Mouse (Mus musculus): ENCODE measurements at regions not wholly inside any gene's neighbourhood (a gene's known extent, or its start where the extent isn't known, plus 50 kb on each side); places are given as distances from the start of the nearest gene placed in this dataset.

DNA sequence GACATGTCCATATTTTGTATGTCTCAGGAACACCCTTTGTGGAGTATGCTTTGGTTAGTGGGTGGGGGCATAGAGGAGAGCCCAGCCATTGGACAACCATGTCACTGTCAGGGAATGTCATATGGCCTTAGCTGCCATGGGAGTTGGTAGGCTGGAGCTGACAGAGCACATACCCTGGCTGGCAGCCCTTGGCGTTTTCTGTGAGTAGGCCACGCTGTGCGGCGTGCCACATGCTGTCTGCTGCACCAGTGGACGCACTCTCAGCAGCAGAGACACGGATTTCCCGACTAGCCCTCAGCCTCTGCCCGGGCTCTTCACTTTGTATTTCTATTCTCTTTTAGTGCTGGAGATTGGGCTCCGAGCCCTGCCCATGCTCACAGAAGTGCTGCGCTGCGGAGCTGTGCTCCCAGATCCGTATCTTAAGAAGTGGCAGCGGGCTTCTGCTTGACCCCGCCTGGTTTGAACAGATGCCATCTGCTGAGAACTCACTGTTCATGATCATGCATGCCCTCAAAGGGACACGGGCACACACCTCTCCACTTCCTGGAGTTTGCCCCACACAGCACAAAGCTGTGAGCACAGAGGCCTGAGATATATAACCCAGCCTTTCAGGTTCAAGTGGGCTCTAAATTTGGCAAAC lies 160.1 kb downstream of the Sall1 start:
- no peak overlapping the region for H3K4me3 ChIP-seq
- H3K9ac ChIP-seq: no peak overlapping the region
- no peaks in the 10 kb centered on the region for H3K4me1 ChIP-seq (replicated peaks)
- WGBS: 85% methylated on average over 15 of the region's 15 CpGs
- H3K27ac ChIP-seq (replicated peaks): no peak overlapping the region
- no peak for ATAC-seq (ENCODE audit: low read depth)
- H3K36me3 ChIP-seq: no peaks in the 10 kb centered on the region
- H3K27me3 ChIP-seq: no peaks in the 10 kb centered on the region
- no peaks in the 10 kb centered on the region for H3K9me3 ChIP-seq
- H3K4me2 ChIP-seq: no peak overlapping the region

GRCm38 (mm10) chr8:88879857-88880256 lies 164.1 kb downstream of the Sall1 start:
- Histone ChIP-seq H3K4me1 (replicated peaks) (peaks cover 14% of the 10 kb centered on the region), H3K36me3 (no peaks in the 10 kb centered on the region), H3K27ac (replicated peaks) (no peak overlapping the region), H3K9ac (no peak overlapping the region), H3K9me3 (no peaks in the 10 kb centered on the region), H3K27me3 (no peaks in the 10 kb centered on the region), H3K4me2 (no peak overlapping the region), H3K4me3 (no peak overlapping the region)
- WGBS: 84% methylated on average over 7 of the region's 7 CpGs
- no peak for ATAC-seq (ENCODE audit: low read depth)

DNA sequence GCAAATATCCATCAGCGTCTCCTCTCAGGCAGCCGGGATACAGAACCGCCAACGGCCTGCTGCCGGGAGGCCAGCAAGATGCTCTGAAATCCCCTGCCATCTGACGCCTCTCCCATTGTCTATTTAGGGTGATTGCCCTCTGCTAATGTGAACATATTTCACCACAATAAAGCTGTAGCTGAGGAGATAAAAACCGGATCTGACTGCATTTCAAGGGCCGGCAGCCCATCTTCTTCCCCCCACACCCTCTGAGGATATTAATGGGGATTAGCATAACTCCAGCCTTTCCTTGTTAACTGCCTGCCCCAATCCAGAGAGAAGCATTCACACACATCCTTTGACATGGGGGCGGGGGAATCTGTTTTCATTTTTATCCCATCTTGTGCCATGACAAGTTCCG lies 166.0 kb downstream of the Sall1 start:
- Histone ChIP-seq H3K36me3 (no peaks in the 10 kb centered on the region), H3K27ac (replicated peaks) (0 out of 2 replicates have a peak overlapping the region, but pooled peaks have one; percentile 35), H3K9ac (peak overlapping the region; percentile 31; the same call in 1 of the 2 replicates), H3K9me3 (no peaks in the 10 kb centered on the region), H3K4me2 (peak overlapping the region; percentile 4; the same call in 1 of the 2 replicates), H3K4me1 (replicated peaks) (peaks cover 14% of the 10 kb centered on the region), H3K27me3 (no peaks in the 10 kb centered on the region), H3K4me3 (no peak overlapping the region)
- 31% methylated on average over 10 of the region's 10 CpGs for WGBS
- ATAC-seq (ENCODE audit: low read depth): peak; percentile 40; the same call in 1 of the 2 replicates

DNA sequence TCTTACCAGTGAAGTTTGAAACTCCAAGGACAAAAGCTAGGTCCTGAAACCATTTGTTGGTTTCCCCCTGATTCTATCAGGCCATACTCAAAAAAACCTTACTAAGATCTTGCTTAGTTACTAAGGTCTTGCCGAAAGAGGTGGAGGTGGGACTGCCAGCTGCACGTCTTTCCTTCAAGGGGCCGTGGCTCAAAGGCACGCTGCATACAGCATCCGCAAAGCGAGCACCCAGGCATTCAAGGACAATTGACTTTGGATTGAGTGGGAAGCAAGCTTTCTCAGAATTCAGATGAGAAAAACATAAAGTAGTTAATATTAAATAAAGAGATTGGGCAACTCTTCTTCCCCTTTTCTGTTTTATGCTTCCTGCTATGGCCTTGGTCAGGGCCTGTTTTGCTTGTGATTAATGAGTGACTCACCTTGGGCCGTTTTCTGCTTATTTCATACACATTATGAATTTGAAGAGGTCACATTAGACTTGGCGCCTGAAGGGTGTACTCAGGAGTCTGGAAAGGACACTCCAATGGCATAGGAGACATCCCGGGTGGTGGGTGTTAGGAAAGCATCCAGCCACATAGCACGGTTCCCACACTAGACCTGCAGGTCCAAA lies 166.1 kb downstream of the Cyld start:
- WGBS: 93% methylated on average over 10 of the region's 10 CpGs

GRCm38 (mm10) chr8:88857216-88857615 lies 160.4 kb downstream of the Cyld start:
- H3K27ac ChIP-seq (replicated peaks): no peak overlapping the region
- H3K4me3 ChIP-seq: no peak overlapping the region
- H3K4me2 ChIP-seq: no peak overlapping the region
- ATAC-seq (ENCODE audit: low read depth): no peak
- no peaks in the 10 kb centered on the region for H3K27me3 ChIP-seq
- H3K9ac ChIP-seq: no peak overlapping the region
- H3K4me1 ChIP-seq (replicated peaks): peaks cover 11% of the 10 kb centered on the region
- no peaks in the 10 kb centered on the region for H3K36me3 ChIP-seq
- WGBS: 86% methylated on average over 2 of the region's 2 CpGs
- no peaks in the 10 kb centered on the region for H3K9me3 ChIP-seq

More for the DNA sequence above, 166.1 kb downstream of the Cyld start:
- no peak overlapping the region for H3K9ac ChIP-seq
- H3K27ac ChIP-seq (replicated peaks): no peak overlapping the region
- no peak for ATAC-seq (ENCODE audit: low read depth)
- no peaks in the 10 kb centered on the region for H3K4me1 ChIP-seq (replicated peaks)
- no peaks in the 10 kb centered on the region for H3K9me3 ChIP-seq
- H3K4me3 ChIP-seq: no peak overlapping the region
- no peak overlapping the region for H3K4me2 ChIP-seq
- H3K36me3 ChIP-seq: no peaks in the 10 kb centered on the region
- no peaks in the 10 kb centered on the region for H3K27me3 ChIP-seq

GRCm38 (mm10) chr8:88853200-88853599 lies 156.4 kb downstream of the Cyld start:
- no peak overlapping the region for H3K27ac ChIP-seq (replicated peaks)
- no peak overlapping the region for H3K4me3 ChIP-seq
- no peak for ATAC-seq (ENCODE audit: low read depth)
- H3K9ac ChIP-seq: no peak overlapping the region
- H3K27me3 ChIP-seq: no peaks in the 10 kb centered on the region
- WGBS: 89% methylated on average over 8 of the region's 8 CpGs
- no peaks in the 10 kb centered on the region for H3K9me3 ChIP-seq
- no peaks in the 10 kb centered on the region for H3K36me3 ChIP-seq
- peaks cover 11% of the 10 kb centered on the region for H3K4me1 ChIP-seq (replicated peaks)
- no peak overlapping the region for H3K4me2 ChIP-seq

DNA sequence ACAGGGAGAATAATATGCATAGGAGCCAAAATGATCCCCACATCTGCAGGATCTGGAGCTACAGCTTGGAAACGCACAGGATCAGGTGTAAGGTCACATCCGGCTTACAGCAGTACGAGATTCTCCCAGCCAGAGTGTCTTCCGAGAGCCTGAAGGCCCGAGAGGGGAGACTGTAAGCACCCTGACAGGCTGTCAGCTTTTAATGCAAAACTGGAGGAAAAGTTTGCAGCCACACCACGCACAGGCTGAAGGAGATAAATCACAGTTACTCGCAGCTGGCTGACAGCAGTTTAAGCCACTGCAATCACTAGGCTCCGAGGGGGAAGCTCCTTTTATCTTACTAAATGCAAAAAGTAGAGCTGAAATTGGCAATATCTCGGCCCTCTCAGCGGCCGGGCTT lies 149.1 kb downstream of the Cyld start:
- Histone ChIP-seq H3K9me3 (no peaks in the 10 kb centered on the region), H3K36me3 (no peaks in the 10 kb centered on the region)
- 34% methylated on average over 11 of the region's 11 CpGs for WGBS

GRCm38 (mm10) chr8:88844370-88844769 lies 147.5 kb downstream of the Cyld start:
- no peak overlapping the region for H3K9ac ChIP-seq
- no peaks in the 10 kb centered on the region for H3K36me3 ChIP-seq
- H3K4me3 ChIP-seq: no peak overlapping the region
- H3K4me1 ChIP-seq (replicated peaks): peaks cover 26% of the 10 kb centered on the region
- no peaks in the 10 kb centered on the region for H3K9me3 ChIP-seq
- H3K27ac ChIP-seq (replicated peaks): no peak overlapping the region
- peaks cover 10% of the 10 kb centered on the region; the same call in 1 of the 2 replicates for H3K27me3 ChIP-seq
- no peak overlapping the region for H3K4me2 ChIP-seq
- no peak for ATAC-seq (ENCODE audit: low read depth)
- WGBS: 29% methylated on average over 5 of the region's 5 CpGs

More for the DNA sequence above, 149.1 kb downstream of the Cyld start:
- peaks cover 26% of the 10 kb centered on the region for H3K4me1 ChIP-seq (replicated peaks)
- ATAC-seq (ENCODE audit: low read depth): peak; percentile 36
- H3K9ac ChIP-seq: no peak overlapping the region
- no peak overlapping the region for H3K27ac ChIP-seq (replicated peaks)
- H3K27me3 ChIP-seq: peaks cover 10% of the 10 kb centered on the region; the same call in 1 of the 2 replicates
- H3K4me3 ChIP-seq: no peak overlapping the region
- H3K4me2 ChIP-seq: 0 out of 2 replicates have a peak overlapping the region, but pooled peaks have one; percentile 18

DNA sequence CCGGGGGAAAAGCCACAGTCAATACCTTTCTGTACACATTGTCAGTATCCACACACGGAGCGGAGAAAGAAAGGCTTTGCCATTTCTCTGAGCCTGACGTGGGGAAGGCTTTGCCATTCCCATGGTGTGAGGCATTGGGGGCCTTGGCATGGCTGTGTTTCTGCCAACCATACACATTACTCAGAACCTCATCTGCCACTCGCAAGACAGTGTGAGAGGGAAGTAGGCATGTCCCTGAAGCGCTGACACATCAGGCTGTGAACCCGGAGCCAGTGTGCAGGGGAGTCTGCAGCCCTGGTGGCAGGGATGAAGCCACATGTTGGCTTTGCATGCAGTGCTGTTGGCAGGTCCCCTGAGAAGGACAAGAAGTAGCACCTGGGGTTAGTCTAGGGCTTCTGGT lies 145.6 kb downstream of the Cyld start:
- Histone ChIP-seq H3K4me2 (no peak overlapping the region), H3K27ac (replicated peaks) (no peak overlapping the region), H3K9ac (no peak overlapping the region), H3K9me3 (no peaks in the 10 kb centered on the region), H3K36me3 (no peaks in the 10 kb centered on the region), H3K27me3 (peaks cover 15% of the 10 kb centered on the region), H3K4me1 (replicated peaks) (peaks cover 26% of the 10 kb centered on the region), H3K4me3 (no peak overlapping the region)
- 86% methylated on average over 7 of the region's 7 CpGs for WGBS
- ATAC-seq (ENCODE audit: low read depth): no peak

- ATAC-seq (ENCODE audit: low read depth): no peak
- WGBS: 67% methylated on average over 5 of the region's 5 CpGs
Observed at GRCm38 (mm10) chr8:88840096-88840495, 143.3 kb downstream of the Cyld start.

DNA sequence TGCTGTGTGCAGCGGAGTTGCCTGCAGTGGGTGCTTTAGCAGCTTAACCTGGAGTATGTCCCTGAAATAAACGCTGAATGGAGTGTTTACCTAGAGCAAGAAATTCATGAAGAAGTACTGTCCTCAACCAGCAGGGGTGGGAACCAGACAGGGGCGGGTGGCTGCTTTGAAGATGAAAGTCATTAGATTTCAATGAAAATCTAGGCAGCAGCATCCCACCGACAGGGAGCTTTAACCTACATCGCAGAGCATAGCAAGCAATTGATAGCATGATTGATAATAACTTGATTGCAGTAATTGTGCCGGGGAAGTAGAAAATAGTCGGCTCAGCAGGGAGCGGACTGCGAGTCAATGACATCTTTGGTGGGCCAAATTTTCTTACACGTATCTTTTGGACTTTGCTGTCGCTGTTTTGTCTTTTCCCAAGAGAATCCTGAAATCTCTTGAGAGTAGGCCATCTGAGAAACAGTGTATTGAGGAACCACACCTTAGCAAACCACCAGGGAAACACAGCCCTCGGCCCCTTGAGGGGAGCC lies 139.0 kb downstream of the Cyld start:
- WGBS: 36% methylated on average over 12 of the region's 12 CpGs
- Histone ChIP-seq H3K4me2 (no peak overlapping the region), H3K36me3 (no peaks in the 10 kb centered on the region), H3K9me3 (no peaks in the 10 kb centered on the region), H3K4me3 (no peak overlapping the region), H3K9ac (no peak overlapping the region), H3K27ac (replicated peaks) (no peak overlapping the region), H3K4me1 (replicated peaks) (peaks cover 9% of the 10 kb centered on the region), H3K27me3 (peaks cover 11% of the 10 kb centered on the region)
- ATAC-seq (ENCODE audit: low read depth): no peak

More at GRCm38 (mm10) chr8:88840096-88840495, 143.3 kb downstream of the Cyld start:
- no peak overlapping the region for H3K9ac ChIP-seq
- peaks cover 17% of the 10 kb centered on the region for H3K4me1 ChIP-seq (replicated peaks)
- H3K27me3 ChIP-seq: peaks cover 20% of the 10 kb centered on the region
- no peaks in the 10 kb centered on the region for H3K9me3 ChIP-seq
- H3K36me3 ChIP-seq: no peaks in the 10 kb centered on the region
- H3K27ac ChIP-seq (replicated peaks): no peak overlapping the region
- no peak overlapping the region for H3K4me3 ChIP-seq
- no peak overlapping the region for H3K4me2 ChIP-seq

- H3K9ac ChIP-seq: no peak overlapping the region
- H3K27ac ChIP-seq (replicated peaks): no peak overlapping the region
- no peaks in the 10 kb centered on the region for H3K4me1 ChIP-seq (replicated peaks)
- H3K27me3 ChIP-seq: no peaks in the 10 kb centered on the region
- H3K9me3 ChIP-seq: no peaks in the 10 kb centered on the region
- H3K36me3 ChIP-seq: no peaks in the 10 kb centered on the region
- H3K4me3 ChIP-seq: no peak overlapping the region
- ATAC-seq (ENCODE audit: low read depth): no peak
- WGBS: 75% methylated on average over 5 of the region's 5 CpGs
- H3K4me2 ChIP-seq: no peak overlapping the region
Observed at GRCm38 (mm10) chr8:88825816-88826215, 129.0 kb downstream of the Cyld start.
